Mouse (Mus musculus) forebrain, embryonic 12.5 days (tissue): Measurements from ENCODE around the gene Rapgef6. TPM values are rescaled to one million over a fixed set of nuclear protein-coding genes. Genes with fewer than 3 reads are reported as not detected.

Source experiments
- ATAC-seq: fragments of 200-750 bp; cut with Nextera tagmentation; 2 replicates; pipeline ENCODE4 v1.8.0; 2017; ENCODE audit warnings: moderate TSS enrichment; ENCODE audit not compliant: low FRiP score
- H3K27ac ChIP-seq: fragments of 300-500 bp; sonication (generic); 2 replicates; pipeline ENCODE4 v1.5.1; 2016; ENCODE audit warnings: mild to moderate bottlenecking
- H3K27me3 ChIP-seq: fragments of 300-500 bp; sonication (generic); 2 replicates; pipeline ENCODE4 v1.6.1; 2016; ENCODE audit warnings: mild to moderate bottlenecking
- H3K36me3 ChIP-seq: fragments of 300-500 bp; sonication (generic); replicated peaks from 2 replicates; pipeline ENCODE4 v1.6.1; 2016; ENCODE audit warnings: mild to moderate bottlenecking
- H3K4me1 ChIP-seq: fragments of 300-500 bp; sonication (generic); 2 replicates; pipeline ENCODE4 v1.6.1; 2016
- H3K4me2 ChIP-seq: fragments of 300-500 bp; sonication (generic); 2 replicates; pipeline ENCODE4 v1.6.1; 2016; ENCODE audit warnings: mild to moderate bottlenecking, moderate library complexity
- H3K4me3 ChIP-seq: fragments of 300-500 bp; sonication (generic); replicated peaks from 2 replicates; pipeline ENCODE4 v1.5.1; 2016; ENCODE audit warnings: mild to moderate bottlenecking
- H3K9ac ChIP-seq: fragments of 300-500 bp; sonication (generic); 2 replicates; pipeline ENCODE4 v1.6.1; 2016; ENCODE audit warnings: mild to moderate bottlenecking
- H3K9me3 ChIP-seq: fragments of 300-500 bp; sonication (generic); 2 replicates; pipeline ENCODE4 v1.6.1; 2016
- WGBS: fragments of 180-500 bp; shearing (Covaris S2); methylation state at CpG from one replicate; pipeline ENCODE4 v1.1.7; 2016; 5-methylcytosine and 5-hydroxymethylcytosine counted together
- polyA plus RNA-seq: library from polyadenylated mRNA; unstranded; fragments of >200 nt; fragmentation: Nextera tagmentation; extraction: Ambion mirVana; gene quantifications from 2 replicates; pipeline ENCODE4 v1.2.1, GENCODE M21; 2016

Rapgef6 gene
- polyA plus RNA-seq, 1 experiment from 2014 or later: 35.4 TPM

GRCm38 (mm10) chr11:54530391-54530790, 7.7 kb downstream of the Rapgef6 start:
- H3K27me3 ChIP-seq: no peaks in the 10 kb centered on the region
- WGBS: 87% methylated on average over 1 of the region's 1 CpGs
- no peak overlapping the region for H3K4me3 ChIP-seq
- H3K36me3 ChIP-seq: no peaks in the 10 kb centered on the region
- no peaks in the 10 kb centered on the region for H3K9me3 ChIP-seq
- no peak overlapping the region for H3K9ac ChIP-seq
- H3K4me1 ChIP-seq: peaks cover 3% of the 10 kb centered on the region; the same call in 1 of the 2 replicates
- ATAC-seq: no peak
- no peak overlapping the region for H3K27ac ChIP-seq
- no peak overlapping the region for H3K4me2 ChIP-seq

- WGBS: 94% methylated on average over 1 of the region's 1 CpGs
- no peak for ATAC-seq
- no peaks in the 10 kb centered on the region for H3K36me3 ChIP-seq
Measured at GRCm38 (mm10) chr11:54530916-54531315, 8.3 kb downstream of the Rapgef6 start.

GRCm38 (mm10) chr11:54533834-54534233, 11.2 kb downstream of the Rapgef6 start:
- no peak overlapping the region for H3K9ac ChIP-seq
- H3K36me3 ChIP-seq: no peaks in the 10 kb centered on the region
- no peak overlapping the region for H3K4me2 ChIP-seq
- WGBS: 89% methylated on average over 2 of the region's 2 CpGs
- no peak overlapping the region for H3K27ac ChIP-seq
- peaks cover 3% of the 10 kb centered on the region; the same call in 1 of the 2 replicates for H3K4me1 ChIP-seq
- ATAC-seq: no peak
- no peaks in the 10 kb centered on the region for H3K9me3 ChIP-seq
- no peak overlapping the region for H3K4me3 ChIP-seq
- H3K27me3 ChIP-seq: no peaks in the 10 kb centered on the region

More at GRCm38 (mm10) chr11:54530916-54531315, 8.3 kb downstream of the Rapgef6 start:
- H3K4me1 ChIP-seq: peaks cover 3% of the 10 kb centered on the region; the same call in 1 of the 2 replicates
- H3K9ac ChIP-seq: no peak overlapping the region
- no peak overlapping the region for H3K4me3 ChIP-seq
- H3K9me3 ChIP-seq: no peaks in the 10 kb centered on the region
- H3K4me2 ChIP-seq: no peak overlapping the region
- no peaks in the 10 kb centered on the region for H3K27me3 ChIP-seq
- no peak overlapping the region for H3K27ac ChIP-seq

- Histone ChIP-seq H3K4me1 (peaks cover 3% of the 10 kb centered on the region; the same call in 1 of the 2 replicates), H3K9me3 (no peaks in the 10 kb centered on the region), H3K27ac (no peak overlapping the region), H3K27me3 (no peaks in the 10 kb centered on the region), H3K9ac (no peak overlapping the region), H3K4me3 (no peak overlapping the region), H3K36me3 (no peaks in the 10 kb centered on the region), H3K4me2 (no peak overlapping the region)
- WGBS: 58% methylated on average over 6 of the region's 6 CpGs
- ATAC-seq: no peak
Measured at GRCm38 (mm10) chr11:54534871-54535270, 12.2 kb downstream of the Rapgef6 start.

- 75% methylated on average over 2 of the region's 2 CpGs for WGBS
- Histone ChIP-seq H3K27me3 (no peaks in the 10 kb centered on the region), H3K9ac (no peak overlapping the region), H3K4me1 (no peaks in the 10 kb centered on the region), H3K9me3 (no peaks in the 10 kb centered on the region), H3K27ac (no peak overlapping the region), H3K4me2 (no peak overlapping the region), H3K4me3 (no peak overlapping the region), H3K36me3 (no peaks in the 10 kb centered on the region)
- ATAC-seq: no peak
Measured at GRCm38 (mm10) chr11:54539031-54539430, 16.4 kb downstream of the Rapgef6 start.

- no peak for ATAC-seq
- Histone ChIP-seq H3K4me1 (no peaks in the 10 kb centered on the region), H3K27ac (no peak overlapping the region), H3K9me3 (no peaks in the 10 kb centered on the region), H3K4me3 (no peak overlapping the region), H3K9ac (no peak overlapping the region), H3K4me2 (no peak overlapping the region), H3K36me3 (no peaks in the 10 kb centered on the region), H3K27me3 (no peaks in the 10 kb centered on the region)
- 89% methylated on average over 2 of the region's 2 CpGs for WGBS
Measured at GRCm38 (mm10) chr11:54539486-54539885, 16.8 kb downstream of the Rapgef6 start.

- H3K27ac ChIP-seq: no peak overlapping the region
- no peaks in the 10 kb centered on the region for H3K9me3 ChIP-seq
- no peak overlapping the region for H3K9ac ChIP-seq
- H3K4me1 ChIP-seq: no peaks in the 10 kb centered on the region
- no peak for ATAC-seq
- H3K27me3 ChIP-seq: no peaks in the 10 kb centered on the region
- H3K4me2 ChIP-seq: no peak overlapping the region
- H3K4me3 ChIP-seq: no peak overlapping the region
- H3K36me3 ChIP-seq: no peaks in the 10 kb centered on the region
Measured at GRCm38 (mm10) chr11:54540328-54540727, 17.7 kb downstream of the Rapgef6 start.

GRCm38 (mm10) chr11:54542414-54542813, 19.8 kb downstream of the Rapgef6 start:
- ATAC-seq: no peak
- Histone ChIP-seq H3K36me3 (no peaks in the 10 kb centered on the region), H3K4me2 (no peak overlapping the region), H3K27me3 (no peaks in the 10 kb centered on the region), H3K4me1 (no peaks in the 10 kb centered on the region), H3K9ac (no peak overlapping the region), H3K4me3 (no peak overlapping the region), H3K9me3 (no peaks in the 10 kb centered on the region), H3K27ac (no peak overlapping the region)

GRCm38 (mm10) chr11:54554970-54555369, 32.3 kb downstream of the Rapgef6 start:
- no peak overlapping the region for H3K4me3 ChIP-seq
- H3K27me3 ChIP-seq: no peaks in the 10 kb centered on the region
- H3K36me3 ChIP-seq: no peaks in the 10 kb centered on the region
- H3K4me2 ChIP-seq: no peak overlapping the region
- no peaks in the 10 kb centered on the region for H3K4me1 ChIP-seq
- H3K27ac ChIP-seq: no peak overlapping the region
- WGBS: 83% methylated on average over 2 of the region's 2 CpGs
- no peak overlapping the region for H3K9ac ChIP-seq
- ATAC-seq: no peak
- no peaks in the 10 kb centered on the region for H3K9me3 ChIP-seq

- H3K4me2 ChIP-seq: no peak overlapping the region
- H3K27ac ChIP-seq: no peak overlapping the region
- no peak for ATAC-seq
- no peak overlapping the region for H3K9ac ChIP-seq
- no peaks in the 10 kb centered on the region for H3K36me3 ChIP-seq
- H3K4me1 ChIP-seq: no peaks in the 10 kb centered on the region
- H3K27me3 ChIP-seq: no peaks in the 10 kb centered on the region
- no peaks in the 10 kb centered on the region for H3K9me3 ChIP-seq
- H3K4me3 ChIP-seq: no peak overlapping the region
- 89% methylated on average over 5 of the region's 5 CpGs for WGBS
Measured at GRCm38 (mm10) chr11:54562761-54563160, 40.1 kb downstream of the Rapgef6 start.

GRCm38 (mm10) chr11:54567959-54568358, 45.3 kb downstream of the Rapgef6 start:
- 79% methylated on average over 1 of the region's 1 CpGs for WGBS
- Histone ChIP-seq H3K36me3 (no peaks in the 10 kb centered on the region), H3K9ac (no peak overlapping the region), H3K27ac (no peak overlapping the region), H3K9me3 (no peaks in the 10 kb centered on the region), H3K27me3 (no peaks in the 10 kb centered on the region), H3K4me2 (no peak overlapping the region), H3K4me3 (no peak overlapping the region), H3K4me1 (no peaks in the 10 kb centered on the region)
- ATAC-seq: no peak

- ATAC-seq: no peak
- H3K27ac ChIP-seq: no peak overlapping the region
- H3K36me3 ChIP-seq: no peaks in the 10 kb centered on the region
- H3K27me3 ChIP-seq: no peaks in the 10 kb centered on the region
- WGBS: 98% methylated on average over 2 of the region's 2 CpGs
- no peak overlapping the region for H3K4me3 ChIP-seq
- H3K9ac ChIP-seq: no peak overlapping the region
- no peak overlapping the region for H3K4me2 ChIP-seq
- H3K4me1 ChIP-seq: no peaks in the 10 kb centered on the region
- no peaks in the 10 kb centered on the region for H3K9me3 ChIP-seq
Measured at GRCm38 (mm10) chr11:54574741-54575140, 52.1 kb downstream of the Rapgef6 start.

GRCm38 (mm10) chr11:54592585-54592984, 69.9 kb downstream of the Rapgef6 start:
- Histone ChIP-seq H3K36me3 (no peaks in the 10 kb centered on the region), H3K4me1 (peaks cover 4% of the 10 kb centered on the region; the same call in 1 of the 2 replicates), H3K27me3 (no peaks in the 10 kb centered on the region), H3K9ac (no peak overlapping the region), H3K4me3 (no peak overlapping the region), H3K27ac (peak overlapping the region; percentile 33), H3K9me3 (no peaks in the 10 kb centered on the region), H3K4me2 (no peak overlapping the region)
- no peak for ATAC-seq
- 70% methylated on average over 3 of the region's 3 CpGs for WGBS
